In the genomic region with DNA sequence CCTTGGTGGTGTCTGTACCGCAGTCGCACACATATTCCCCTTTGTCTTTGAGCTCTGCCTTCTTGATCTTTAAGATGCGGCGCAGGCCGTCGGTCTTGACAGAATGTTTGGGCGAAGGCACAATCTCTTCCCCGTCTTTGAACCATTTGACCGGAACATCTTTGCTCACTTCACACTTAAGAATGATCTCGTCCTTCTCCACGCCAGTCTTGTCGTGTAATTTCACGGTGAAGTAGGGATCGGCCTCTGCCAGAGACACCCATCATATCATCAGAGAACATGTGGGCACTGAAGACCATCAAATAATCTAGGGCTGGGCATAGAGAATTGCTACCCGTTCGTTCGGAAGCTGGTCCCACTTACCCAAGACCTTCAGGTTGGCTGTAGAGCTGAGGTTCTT, we compare ENCODE assay signal across 24 mouse cellular contexts.
"Had no signal": no experiment of that assay in that cellular context is flagged by ENCODE, and none has a peak within 500 bp of the region (broad histone marks: within the 10 kb centered on the region; RNA-seq: fewer than 3 reads in every experiment).

No protein-coding gene starts in this region.

- H3K9ac ChIP-seq: limb, embryonic 13.5 days; liver, embryonic 12.5 days; liver, embryonic 15.5 days; lung, embryonic 15.5 days; midbrain, embryonic 13.5 days; neural tube, embryonic 13.5 days; stomach, embryonic 15.5 days had no signal

- H3K27ac ChIP-seq: kidney, postnatal 0 days; layer of hippocampus, adult 2 months; limb, embryonic 10.5 days; limb, embryonic 13.5 days; liver, embryonic 12.5 days; liver, embryonic 15.5 days; lung, embryonic 15.5 days; midbrain, embryonic 10.5 days; midbrain, embryonic 13.5 days; neural tube, embryonic 13.5 days; stomach, embryonic 15.5 days had no signal

- H3K9me3 ChIP-seq: limb, embryonic 10.5 days; limb, embryonic 13.5 days; liver, embryonic 12.5 days; liver, embryonic 15.5 days; lung, embryonic 15.5 days; midbrain, embryonic 10.5 days; midbrain, embryonic 13.5 days; neural tube, embryonic 13.5 days; stomach, embryonic 15.5 days had no signal

- H3K27me3 ChIP-seq: limb, embryonic 13.5 days; liver, embryonic 12.5 days; liver, embryonic 15.5 days; lung, embryonic 15.5 days; megakaryocyte, embryonic 14.5 days; midbrain, embryonic 13.5 days; neural tube, embryonic 13.5 days; stomach, embryonic 15.5 days had no signal

- H3K4me2 ChIP-seq: limb, embryonic 13.5 days; liver, embryonic 12.5 days; liver, embryonic 15.5 days; lung, embryonic 15.5 days; midbrain, embryonic 13.5 days; neural tube, embryonic 13.5 days; stomach, embryonic 15.5 days had no signal

- H3K4me1 ChIP-seq: limb, embryonic 10.5 days; liver, embryonic 12.5 days; liver, embryonic 15.5 days; lung, embryonic 15.5 days; megakaryocyte, embryonic 14.5 days; midbrain, embryonic 10.5 days; midbrain, embryonic 13.5 days; neural tube, embryonic 13.5 days; stomach, embryonic 15.5 days had no signal

- H3K4me3 ChIP-seq: layer of hippocampus, adult 2 months; limb, embryonic 10.5 days; limb, embryonic 13.5 days; liver, embryonic 12.5 days; liver, embryonic 15.5 days; lung, embryonic 15.5 days; megakaryocyte, embryonic 14.5 days; midbrain, embryonic 10.5 days; midbrain, embryonic 13.5 days; myocyte; neural tube, embryonic 13.5 days; stomach, embryonic 15.5 days had no signal

- H3K36me3 ChIP-seq: limb, embryonic 10.5 days; limb, embryonic 13.5 days; liver, embryonic 12.5 days; liver, embryonic 15.5 days; lung, embryonic 15.5 days; midbrain, embryonic 10.5 days; midbrain, embryonic 13.5 days; neural tube, embryonic 13.5 days; stomach, embryonic 15.5 days had no signal

- ATAC-seq: liver, embryonic 12.5 days; midbrain, embryonic 13.5 days; midbrain, embryonic 16.5 days had no signal

- DNase-seq: kidney, postnatal 25 days; layer of hippocampus, adult 9-11 months; liver; lung, adult 18-20 months; lung, postnatal 10 days; lung, postnatal 36 days; retina, postnatal 1 day; right cerebral cortex, postnatal 25 days; spleen, adult 18-20 months; thymus, postnatal 25 days had no signal
